Mouse (Mus musculus) megakaryocyte, embryonic 14.5 days (primary cell): ENCODE data around the gene 4930539E08Rik. TPM values are rescaled to one million over a fixed set of nuclear protein-coding genes. Genes with fewer than 3 reads are reported as not detected.

Experiments used
- H3K27me3 ChIP-seq: replicated peaks from 2 replicates; pipeline ENCODE3; 2012; ENCODE audit warnings: inconsistent platforms
- H3K36me3 ChIP-seq: replicated peaks from 2 replicates; pipeline ENCODE3; 2012; ENCODE audit warnings: low read length, inconsistent platforms, mixed read lengths
- H3K4me1 ChIP-seq: 2 replicates; pipeline ENCODE4 v1.6.1; 2012; ENCODE audit warnings: inconsistent platforms
- H3K4me3 ChIP-seq: replicated peaks from 2 replicates; pipeline ENCODE3; 2012; ENCODE audit warnings: moderate library complexity, mild to moderate bottlenecking, inconsistent platforms
- H3K9me3 ChIP-seq: 2 replicates; pipeline ENCODE4 v1.6.1; 2012; ENCODE audit warnings: inconsistent platforms
- FLI1 ChIP-seq: IDR thresholded peaks from 2 replicates; pipeline ENCODE4 v1.6.1; 2012; ENCODE audit warnings: low read length, inconsistent platforms, mixed read lengths
- GATA1 ChIP-seq: IDR thresholded peaks from 3 replicates; pipeline ENCODE4 v1.6.1; 2012; ENCODE audit warnings: mixed read lengths, low read length, inconsistent platforms, borderline replicate concordance
- polyA plus RNA-seq: library from polyadenylated mRNA; stranded (reverse); fragments of >175 nt; gene quantifications from 2 replicates; pipeline ENCODE4 v1.2.3, GENCODE M21; 2012; ENCODE audit warnings: low replicate concordance; ENCODE audit not compliant: insufficient read depth

The 4930539E08Rik gene
- polyA plus RNA-seq, 1 experiment, result not detected

GRCm38 (mm10) chr17:28876331-28876730 lies 38.8 kb downstream of the 4930539E08Rik start:
- Histone ChIP-seq H3K9me3 (no peaks in the 10 kb centered on the region), H3K4me1 (peaks cover 18% of the 10 kb centered on the region), H3K4me3 (no peak overlapping the region), H3K36me3 (no peaks in the 10 kb centered on the region), H3K27me3 (peaks cover 70% of the 10 kb centered on the region)
- TF ChIP-seq FLI1 (no peak), GATA1 (no peak)

GRCm38 (mm10) chr17:28875316-28875715 lies 39.8 kb downstream of the 4930539E08Rik start:
- Histone ChIP-seq H3K9me3 (peaks cover 6% of the 10 kb centered on the region), H3K36me3 (no peaks in the 10 kb centered on the region), H3K27me3 (peaks cover 66% of the 10 kb centered on the region), H3K4me1 (peaks cover 18% of the 10 kb centered on the region), H3K4me3 (no peak overlapping the region)
- TF ChIP-seq GATA1, result no peak
- no peak for TF ChIP-seq FLI1

DNA sequence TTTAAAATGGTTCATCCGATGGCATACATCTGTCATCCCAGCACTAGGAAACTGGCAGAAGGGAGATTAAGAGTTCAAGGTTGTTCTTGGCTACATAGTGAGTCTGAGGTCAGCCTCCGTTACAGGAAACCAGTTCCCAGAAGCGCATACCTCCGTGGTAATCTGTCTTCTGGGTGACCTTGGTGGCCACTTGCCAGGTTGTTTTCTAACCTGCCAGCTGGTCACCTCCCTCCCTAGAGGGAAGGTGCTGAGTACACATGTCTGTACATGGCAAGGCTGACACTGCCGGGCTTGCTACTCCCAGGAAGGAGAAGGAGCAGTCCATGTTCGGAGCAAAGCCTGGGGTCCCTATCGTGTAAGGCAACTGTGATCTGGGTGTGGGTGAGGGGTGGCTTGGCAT lies 40.3 kb downstream of the 4930539E08Rik start:
- Histone ChIP-seq H3K4me3 (no peak overlapping the region), H3K4me1 (peaks cover 13% of the 10 kb centered on the region), H3K36me3 (no peaks in the 10 kb centered on the region), H3K27me3 (peaks cover 65% of the 10 kb centered on the region), H3K9me3 (peaks cover 6% of the 10 kb centered on the region)
- TF ChIP-seq GATA1 (no peak), FLI1 (no peak)

DNA sequence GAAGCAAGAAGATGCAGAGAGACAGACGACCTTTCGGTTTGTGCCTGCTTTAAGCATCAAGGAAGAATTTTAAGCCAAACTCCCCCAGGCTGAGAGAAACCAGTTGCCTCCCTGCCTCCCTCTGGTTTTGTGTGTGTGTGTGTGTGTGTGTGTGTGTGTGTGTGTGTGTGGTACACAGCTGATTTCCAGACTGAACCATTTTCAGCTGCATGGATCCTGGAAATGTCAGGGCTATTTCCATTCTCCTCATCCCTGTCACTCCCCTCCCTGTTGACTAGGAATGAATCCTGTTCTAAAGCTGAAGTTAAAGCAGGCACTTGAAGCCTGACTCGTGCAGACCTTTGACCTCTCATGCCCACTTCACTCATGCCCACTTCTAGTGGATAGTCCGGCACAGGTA lies 40.9 kb downstream of the 4930539E08Rik start:
- Histone ChIP-seq H3K36me3 (no peaks in the 10 kb centered on the region), H3K4me3 (no peak overlapping the region), H3K9me3 (peaks cover 6% of the 10 kb centered on the region), H3K4me1 (peaks cover 11% of the 10 kb centered on the region), H3K27me3 (peaks cover 66% of the 10 kb centered on the region)
- no peak for TF ChIP-seq GATA1
- TF ChIP-seq FLI1, result no peak

DNA sequence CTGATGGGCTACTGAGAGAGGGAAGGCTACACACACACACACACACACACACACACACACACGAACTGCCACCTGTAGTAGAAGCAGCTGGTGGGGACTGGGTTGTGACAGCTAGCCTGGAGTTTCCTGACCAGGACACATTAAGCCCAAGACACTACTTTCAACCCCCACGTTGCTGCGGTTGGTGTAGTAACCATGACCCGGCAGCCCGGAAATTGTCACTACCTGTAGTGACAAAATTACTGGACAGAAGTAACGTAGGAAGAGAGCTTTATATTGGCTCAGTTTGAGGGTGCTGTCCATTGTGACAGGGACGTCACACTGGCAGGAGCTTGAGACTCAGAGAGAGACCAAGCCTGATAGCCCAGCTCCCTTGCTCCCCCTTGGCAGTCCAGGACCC lies 42.8 kb downstream of the 4930539E08Rik start:
- Histone ChIP-seq H3K4me3 (no peak overlapping the region), H3K4me1 (peaks cover 11% of the 10 kb centered on the region), H3K9me3 (peaks cover 6% of the 10 kb centered on the region), H3K36me3 (no peaks in the 10 kb centered on the region), H3K27me3 (peaks cover 60% of the 10 kb centered on the region)
- TF ChIP-seq FLI1 (no peak), GATA1 (no peak)

- no peak overlapping the region for H3K4me3 ChIP-seq
- H3K36me3 ChIP-seq, result no peaks in the 10 kb centered on the region
- peaks cover 7% of the 10 kb centered on the region for H3K4me1 ChIP-seq
- TF ChIP-seq FLI1 (no peak), GATA1 (no peak)
- peaks cover 59% of the 10 kb centered on the region for H3K27me3 ChIP-seq
- H3K9me3 ChIP-seq, result peaks cover 6% of the 10 kb centered on the region
These were observed 43.3 kb downstream of the 4930539E08Rik start for GRCm38 (mm10) chr17:28871831-28872230.

GRCm38 (mm10) chr17:28870435-28870834 lies 44.7 kb downstream of the 4930539E08Rik start:
- TF ChIP-seq FLI1 (no peak), GATA1 (no peak)
- Histone ChIP-seq H3K4me3 (no peak overlapping the region), H3K9me3 (peaks cover 6% of the 10 kb centered on the region), H3K27me3 (peaks cover 58% of the 10 kb centered on the region), H3K36me3 (no peaks in the 10 kb centered on the region), H3K4me1 (peaks cover 3% of the 10 kb centered on the region; the same call in 1 of the 2 replicates)

DNA sequence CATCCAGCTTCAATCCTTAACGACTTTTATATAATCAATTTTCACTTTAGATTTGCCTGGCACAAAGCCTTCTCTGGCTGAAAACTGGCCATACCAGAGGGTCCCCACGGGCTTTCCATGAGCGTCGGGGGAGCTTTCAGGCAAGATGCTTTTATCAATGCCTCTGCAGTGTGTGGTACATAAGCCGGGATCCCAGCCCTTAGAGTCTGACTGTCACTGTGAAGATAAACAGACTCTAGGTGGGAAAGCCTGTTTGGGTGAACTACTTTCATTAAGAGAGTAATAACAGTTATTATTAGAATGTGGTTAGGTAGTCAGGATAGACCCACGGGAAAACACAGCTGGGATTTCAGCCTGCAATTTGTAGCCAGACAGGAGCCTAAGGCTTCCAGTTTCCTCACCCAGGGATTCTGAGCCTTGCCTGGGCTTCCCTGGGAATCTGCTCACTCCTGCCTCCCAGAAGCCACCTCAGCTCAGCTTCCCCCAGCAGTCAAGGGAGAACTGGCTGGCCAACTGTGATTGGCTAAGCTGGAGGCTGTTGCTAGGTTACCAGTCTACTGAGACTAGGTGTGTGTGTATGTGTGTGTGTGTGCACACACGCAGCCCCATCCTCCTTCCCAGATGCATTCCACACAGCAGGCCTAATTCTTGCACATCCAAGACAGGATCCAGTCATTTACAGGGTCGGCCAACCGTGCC lies 45.6 kb downstream of the 4930539E08Rik start:
- TF ChIP-seq GATA1, result no peak
- H3K36me3 ChIP-seq, result no peaks in the 10 kb centered on the region
- no peaks in the 10 kb centered on the region for H3K4me1 ChIP-seq
- peaks cover 6% of the 10 kb centered on the region for H3K9me3 ChIP-seq
- no peak overlapping the region for H3K4me3 ChIP-seq
- peaks cover 56% of the 10 kb centered on the region for H3K27me3 ChIP-seq

DNA sequence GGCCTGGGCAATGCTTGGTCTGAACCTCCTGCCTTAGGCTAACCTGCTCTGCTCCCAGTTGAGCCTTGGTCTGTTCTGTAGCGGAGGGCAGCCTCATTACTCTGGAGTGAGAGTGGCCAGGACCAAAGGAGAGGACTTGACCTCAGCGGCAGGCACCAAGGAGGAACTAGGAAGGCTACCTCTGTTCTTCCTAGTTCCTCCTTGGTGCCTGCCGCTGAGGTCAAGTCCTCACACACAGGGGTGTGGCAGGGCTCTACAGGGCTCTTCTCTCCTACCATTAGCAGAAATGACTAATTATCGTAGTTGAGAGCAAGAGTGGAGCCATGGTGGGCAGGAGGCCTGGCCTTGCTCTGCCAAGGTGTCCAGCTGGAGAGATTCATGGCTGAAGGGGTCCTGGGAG lies 47.7 kb downstream of the 4930539E08Rik start:
- Histone ChIP-seq H3K27me3 (peaks cover 57% of the 10 kb centered on the region), H3K4me1 (no peaks in the 10 kb centered on the region), H3K36me3 (no peaks in the 10 kb centered on the region), H3K9me3 (peaks cover 6% of the 10 kb centered on the region), H3K4me3 (no peak overlapping the region)
- TF ChIP-seq FLI1, result no peak
- TF ChIP-seq GATA1, result no peak

- no peak overlapping the region for H3K4me3 ChIP-seq
- peaks cover 6% of the 10 kb centered on the region for H3K9me3 ChIP-seq
- peaks cover 53% of the 10 kb centered on the region for H3K27me3 ChIP-seq
- no peaks in the 10 kb centered on the region for H3K36me3 ChIP-seq
- H3K4me1 ChIP-seq, result no peaks in the 10 kb centered on the region
- TF ChIP-seq FLI1, result no peak
- no peak for TF ChIP-seq GATA1
These were observed 48.2 kb downstream of the 4930539E08Rik start for GRCm38 (mm10) chr17:28866921-28867320.
